Mouse (Mus musculus) liver, adult 2 months (tissue): ENCODE measurements around the gene Map6. TPM values are rescaled to one million over a fixed set of nuclear protein-coding genes. Genes with fewer than 3 reads are reported as not detected.

Experiments used
- DNase-seq: peaks from one replicate; pipeline ENCODE4 v3.0.0-alpha.2; 2011; ENCODE audit warnings: low read depth, low spot score; ENCODE audit errors: extremely low read depth
- H3K27ac ChIP-seq: fragments of 200-500 bp; replicated peaks from 2 replicates; pipeline ENCODE4 v1.5.1; 2012; ENCODE audit warnings: low read depth, mild to moderate bottlenecking, control low read depth, inconsistent platforms, low read length; ENCODE audit not compliant: insufficient read depth
- H3K27me3 ChIP-seq: fragments of 200-500 bp; 2 replicates; pipeline ENCODE4 v1.6.1; 2012; ENCODE audit warnings: mild to moderate bottlenecking, moderate library complexity, low read length, inconsistent platforms; ENCODE audit not compliant: control insufficient read depth, insufficient read depth
- H3K36me3 ChIP-seq: fragments of 200-500 bp; 2 replicates; pipeline ENCODE4 v1.6.1; 2012; ENCODE audit warnings: low read length, inconsistent platforms; ENCODE audit not compliant: control insufficient read depth, insufficient read depth
- H3K4me1 ChIP-seq: fragments of 200-500 bp; 2 replicates; pipeline ENCODE4 v1.6.1; 2011; ENCODE audit warnings: low read length; ENCODE audit not compliant: control insufficient read depth, insufficient read depth
- H3K4me3 ChIP-seq: fragments of 200-500 bp; 2 replicates; pipeline ENCODE4 v1.5.1; 2011; ENCODE audit warnings: low read depth, mild to moderate bottlenecking, control low read depth, low read length, moderate library complexity; ENCODE audit not compliant: insufficient read depth
- H3K79me2 ChIP-seq: fragments of 200-500 bp; 2 replicates; pipeline ENCODE4 v1.6.1; 2012; ENCODE audit warnings: inconsistent platforms, mild to moderate bottlenecking, low read length, moderate library complexity; ENCODE audit not compliant: control insufficient read depth, insufficient read depth
- H3K9ac ChIP-seq: fragments of 200-500 bp; 2 replicates; pipeline ENCODE4 v1.6.1; 2012; ENCODE audit warnings: low read depth, mild to moderate bottlenecking, control low read depth, inconsistent platforms, low read length
- CTCF ChIP-seq: fragments of 200-500 bp; IDR thresholded peaks from 2 replicates; pipeline ENCODE4 v1.5.1; 2011; ENCODE audit warnings: low read depth, low read length, control low read depth
- POLR2A ChIP-seq: fragments of 200-500 bp; IDR thresholded peaks from 2 replicates; pipeline ENCODE4 v1.6.1; 2011; ENCODE audit warnings: low read length, control low read depth; ENCODE audit not compliant: insufficient read depth; ENCODE audit errors: extremely low read depth
- WGBS: fragments of 180-500 bp; shearing (Covaris S2); methylation state at CpG from one replicate; pipeline ENCODE4 v1.1.7; 2018; 5-methylcytosine and 5-hydroxymethylcytosine counted together
- polyA plus RNA-seq: library from polyadenylated mRNA; depleted of rRNA; stranded (reverse); fragments of >200 nt; gene quantifications from 2 replicates; pipeline ENCODE4 v1.2.3, GENCODE M21; 2012
- total RNA-seq: library from RNA; depleted of rRNA; stranded (reverse); fragments of >200 nt; gene quantifications from 2 replicates; pipeline ENCODE4 v1.2.3, GENCODE M21; 2014

The Map6 gene
- total and polyA plus RNA-seq, 2 experiments, result 0.04 TPM; not detected in 1

DNA sequence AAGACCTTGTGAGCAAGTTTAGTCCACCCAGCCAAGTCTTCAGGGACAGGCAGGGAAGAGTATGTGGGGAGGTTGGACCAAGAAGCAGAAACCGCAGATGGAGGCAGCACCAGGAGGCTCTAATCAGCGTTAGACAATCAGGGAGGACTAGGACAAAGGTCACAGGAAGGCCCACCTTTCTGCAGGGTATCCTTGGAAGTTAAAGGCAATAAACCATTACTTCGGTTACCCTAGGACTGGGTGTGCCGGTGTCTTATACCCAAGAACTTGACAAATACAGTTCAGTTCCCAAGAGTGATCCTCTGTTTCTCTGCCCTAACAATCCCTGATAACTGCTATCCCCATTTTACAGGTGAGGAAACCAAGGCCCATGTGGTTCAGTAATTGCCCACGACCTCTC is 62.8 kb downstream of the Map6 start:
- H3K4me3 ChIP-seq, result no peak overlapping the region
- no peak for DNase-seq
- H3K27ac ChIP-seq, result no peak overlapping the region
- TF ChIP-seq POLR2A (no peak), CTCF (no peak)
- WGBS, result 88% methylated on average over 5 of the region's 5 CpGs
- no peaks in the 10 kb centered on the region for H3K27me3 ChIP-seq
- no peaks in the 10 kb centered on the region for H3K4me1 ChIP-seq
- H3K9ac ChIP-seq, result no peak overlapping the region
- no peaks in the 10 kb centered on the region for H3K79me2 ChIP-seq
- no peaks in the 10 kb centered on the region for H3K36me3 ChIP-seq

DNA sequence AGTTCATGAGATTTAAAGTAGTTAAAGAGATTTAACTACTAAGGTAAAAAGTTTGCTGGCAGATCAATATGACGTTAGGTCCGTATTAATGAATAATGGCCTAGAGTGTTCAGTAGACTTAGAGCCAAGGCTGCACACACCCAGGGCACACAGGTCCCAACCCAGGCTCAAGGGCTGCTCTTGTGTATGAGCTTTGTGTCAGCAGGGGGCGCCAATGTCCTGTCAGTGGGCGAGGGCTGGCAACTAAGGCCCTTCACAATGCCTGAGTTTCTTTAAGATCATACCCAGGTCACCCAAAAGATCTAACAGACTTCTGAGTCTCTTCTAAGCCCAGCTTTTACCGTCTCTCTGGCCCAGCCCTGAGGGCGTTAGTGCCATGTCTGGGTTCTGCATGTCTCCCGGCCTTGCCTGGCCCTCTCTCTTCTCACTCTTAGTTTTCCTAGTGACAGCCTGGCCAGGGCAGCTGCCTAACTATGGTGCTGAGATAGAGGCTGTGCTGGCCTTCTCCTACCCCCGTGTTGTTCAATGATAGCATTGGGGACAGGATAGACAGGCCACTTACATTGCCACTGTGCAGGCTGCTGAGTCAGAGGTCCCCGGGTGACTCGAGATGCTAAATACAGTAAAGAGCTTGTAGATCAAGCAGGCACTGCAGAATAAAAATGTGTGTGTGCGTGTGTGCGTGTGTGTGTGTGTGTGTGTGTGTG is 65.7 kb downstream of the Map6 start:
- peak; percentile 93 for TF ChIP-seq CTCF
- no peak for TF ChIP-seq POLR2A

DNA sequence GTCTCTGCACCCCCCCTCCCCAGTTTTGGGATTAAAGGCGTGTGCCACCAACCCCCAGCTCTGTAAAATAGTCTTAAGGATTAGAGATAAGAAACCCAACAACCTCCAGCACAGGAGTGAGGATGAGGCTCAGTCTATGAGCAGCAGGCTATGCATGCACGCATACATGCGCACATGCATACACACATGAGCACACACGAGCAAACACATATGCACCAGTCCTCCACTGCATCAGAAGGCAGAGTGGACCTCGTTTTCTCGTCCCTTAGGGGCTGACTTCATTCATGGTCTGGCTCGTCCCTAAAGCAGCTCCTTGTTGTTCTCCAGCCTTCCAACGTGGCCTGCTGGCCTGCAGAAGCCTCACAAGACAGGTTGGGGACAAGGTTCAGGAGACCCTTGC is 73.5 kb downstream of the Map6 start:
- H3K4me3 ChIP-seq, result no peak overlapping the region
- H3K4me1 ChIP-seq, result no peaks in the 10 kb centered on the region
- TF ChIP-seq POLR2A, result no peak
- TF ChIP-seq CTCF, result no peak
- DNase-seq, result no peak
- WGBS, result 84% methylated on average over 8 of the region's 8 CpGs
- no peak overlapping the region for H3K27ac ChIP-seq
- no peaks in the 10 kb centered on the region for H3K27me3 ChIP-seq
- no peaks in the 10 kb centered on the region for H3K79me2 ChIP-seq
- H3K9ac ChIP-seq, result no peak overlapping the region
- H3K36me3 ChIP-seq, result no peaks in the 10 kb centered on the region

More for the DNA sequence above, 65.7 kb downstream of the Map6 start:
- Histone ChIP-seq H3K9ac (no peak overlapping the region), H3K36me3 (no peaks in the 10 kb centered on the region), H3K4me1 (no peaks in the 10 kb centered on the region), H3K27ac (no peak overlapping the region), H3K79me2 (no peaks in the 10 kb centered on the region), H3K4me3 (no peak overlapping the region), H3K27me3 (no peaks in the 10 kb centered on the region)
- peak; percentile 56 for DNase-seq
- WGBS, result 47% methylated on average over 12 of the region's 12 CpGs

DNA sequence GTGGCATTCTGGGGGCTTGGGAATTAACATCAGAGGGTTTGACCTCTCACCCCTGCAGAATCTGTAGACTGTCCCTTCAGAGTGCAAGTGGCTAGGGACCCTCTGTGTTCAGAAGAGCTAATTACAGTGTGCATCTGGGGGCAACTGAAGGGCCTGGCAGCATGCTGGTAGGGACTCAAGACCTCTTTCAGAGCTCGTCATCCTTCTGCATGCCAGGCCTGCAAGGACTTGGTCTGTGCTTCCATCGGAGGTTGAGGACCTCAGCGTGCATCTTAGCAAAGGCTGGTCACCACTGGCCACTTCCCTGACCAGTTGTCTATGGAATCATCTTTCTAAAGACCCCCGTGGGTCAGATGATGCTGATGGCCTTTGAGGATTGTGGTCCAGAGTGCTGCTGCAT is 76.3 kb downstream of the Map6 start:
- Histone ChIP-seq H3K27ac (no peak overlapping the region), H3K4me1 (no peaks in the 10 kb centered on the region), H3K79me2 (no peaks in the 10 kb centered on the region), H3K36me3 (no peaks in the 10 kb centered on the region; the same call in 1 of the 2 replicates), H3K4me3 (no peak overlapping the region), H3K27me3 (no peaks in the 10 kb centered on the region), H3K9ac (no peak overlapping the region)
- DNase-seq, result no peak
- 87% methylated on average over 4 of the region's 4 CpGs for WGBS
- TF ChIP-seq POLR2A, result no peak

- Histone ChIP-seq H3K4me1 (no peaks in the 10 kb centered on the region), H3K9ac (no peak overlapping the region), H3K27ac (no peak overlapping the region), H3K27me3 (no peaks in the 10 kb centered on the region), H3K4me3 (no peak overlapping the region), H3K79me2 (no peaks in the 10 kb centered on the region), H3K36me3 (no peaks in the 10 kb centered on the region; the same call in 1 of the 2 replicates)
- no peak for DNase-seq
- 93% methylated on average over 10 of the region's 10 CpGs for WGBS
- TF ChIP-seq POLR2A, result no peak
Measured at GRCm38 (mm10) chr7:99347268-99347667, 80.0 kb downstream of the Map6 start.

- TF ChIP-seq POLR2A (no peak), CTCF (no peak)
- Histone ChIP-seq H3K9ac (no peak overlapping the region), H3K27ac (no peak overlapping the region), H3K36me3 (no peaks in the 10 kb centered on the region; the same call in 1 of the 2 replicates), H3K4me1 (no peaks in the 10 kb centered on the region), H3K79me2 (no peaks in the 10 kb centered on the region), H3K27me3 (no peaks in the 10 kb centered on the region), H3K4me3 (no peak overlapping the region)
- no peak for DNase-seq
- 94% methylated on average over 26 of the region's 26 CpGs for WGBS
Measured at GRCm38 (mm10) chr7:99348883-99349282, 81.6 kb downstream of the Map6 start.
